Mouse (Mus musculus): ENCODE results near the gene Etl4. TPM values are rescaled to one million over a fixed set of nuclear protein-coding genes. Genes with fewer than 3 reads are reported as not detected.

Etl4 gene
- total RNA-seq, 2 experiments from 2014 or later, result 129 TPM

GRCm38 (mm10) chr2:20721098-20721497 is 811.5 kb downstream of the Etl4 start:
- DNase-seq (ENCODE audit: low spot score in 2 of 2), result no peak
- intact Hi-C loops (cut with DNase I), result loop anchor here (5.0 kb wide), 1 partner anchor 56 kb away; no protein-coding TSS in a partner anchor

- intact Hi-C loops (cut with DNase I), result loop anchor here (5.0 kb wide), 1 partner anchor 55 kb away; no protein-coding TSS in a partner anchor
- DNase-seq (ENCODE audit: low spot score in 2 of 2), result peak; percentile 27 to 43
Observed at GRCm38 (mm10) chr2:20722165-20722991, 812.8 kb downstream of the Etl4 start.

- no peak for DNase-seq (ENCODE audit: low spot score in 2 of 2)
- intact Hi-C loops (cut with DNase I), result loop anchor here (5.0 kb wide), 1 partner anchor 53 kb away; no protein-coding TSS in a partner anchor
Observed at GRCm38 (mm10) chr2:20723990-20724745, 814.6 kb downstream of the Etl4 start.

- no peak for DNase-seq (ENCODE audit: low spot score in 2 of 2)
- intact Hi-C loops (cut with DNase I), result no loop called here
Observed at GRCm38 (mm10) chr2:20726974-20727373, 817.4 kb downstream of the Etl4 start.

- intact Hi-C loops (cut with DNase I), result no loop called here
- DNase-seq (ENCODE audit: low spot score in 2 of 2), result no peak
Observed at GRCm38 (mm10) chr2:20727752-20728438, 818.3 kb downstream of the Etl4 start.

- DNase-seq (ENCODE audit: low spot score in 2 of 2), result no peak
- intact Hi-C loops (cut with DNase I), result no loop called here
Observed at GRCm38 (mm10) chr2:20735444-20735843, 825.9 kb downstream of the Etl4 start.

GRCm38 (mm10) chr2:20736324-20737015 is 826.9 kb downstream of the Etl4 start:
- DNase-seq (ENCODE audit: low spot score in 2 of 2), result no peak
- intact Hi-C loops (cut with DNase I), result no loop called here

- no peak for DNase-seq (ENCODE audit: low spot score in 2 of 2)
Observed at GRCm38 (mm10) chr2:20737112-20737808, 827.7 kb downstream of the Etl4 start.

GRCm38 (mm10) chr2:20737837-20738236 is 828.3 kb downstream of the Etl4 start:
- intact Hi-C loops (cut with DNase I), result no loop called here
- DNase-seq (ENCODE audit: low spot score in 2 of 2), result no peak

More at GRCm38 (mm10) chr2:20737112-20737808, 827.7 kb downstream of the Etl4 start:
- intact Hi-C loops (cut with DNase I), result no loop called here

GRCm38 (mm10) chr2:20747723-20748122 is 838.1 kb downstream of the Etl4 start:
- peak; percentile 27 to 46 for DNase-seq (ENCODE audit: low spot score in 2 of 2)
- intact Hi-C loops (cut with DNase I), result no loop called here

GRCm38 (mm10) chr2:20748481-20748880 is 838.9 kb downstream of the Etl4 start:
- intact Hi-C loops (cut with DNase I), result no loop called here
- DNase-seq (ENCODE audit: low spot score in 2 of 2), result peak in 1 of 2 experiments; percentile 46

- intact Hi-C loops (cut with DNase I), result no loop called here
- no peak for DNase-seq (ENCODE audit: low spot score in 2 of 2)
Observed at GRCm38 (mm10) chr2:20749687-20750086, 840.1 kb downstream of the Etl4 start.

- intact Hi-C loops (cut with DNase I), result no loop called here
- no peak for DNase-seq (ENCODE audit: low spot score in 2 of 2)
Observed at GRCm38 (mm10) chr2:20753282-20754110, 843.9 kb downstream of the Etl4 start.

GRCm38 (mm10) chr2:20756964-20757363 is 847.4 kb downstream of the Etl4 start:
- no peak for DNase-seq (ENCODE audit: low spot score in 2 of 2)
- intact Hi-C loops (cut with DNase I), result no loop called here

- intact Hi-C loops (cut with DNase I), result no loop called here
- no peak for DNase-seq (ENCODE audit: low spot score in 2 of 2)
Observed at GRCm38 (mm10) chr2:20759045-20759662, 849.6 kb downstream of the Etl4 start.

GRCm38 (mm10) chr2:20761320-20761719 is 851.7 kb downstream of the Etl4 start:
- no peak for DNase-seq (ENCODE audit: low spot score in 2 of 2)
- intact Hi-C loops (cut with DNase I), result no loop called here

GRCm38 (mm10) chr2:20761751-20762150 is 852.2 kb downstream of the Etl4 start:
- intact Hi-C loops (cut with DNase I), result no loop called here
- no peak for DNase-seq (ENCODE audit: low spot score in 2 of 2)
